Mouse (Mus musculus): Measurements from ENCODE around the gene Dad1.
"Not testable (repeated sequence)": the region's sequence is repeated elsewhere in the genome, so short reads cannot be mapped to it uniquely, and the experiment has no call there.

Dad1 gene

GRCm38 (mm10) chr14:54246232-54246631 is 7.7 kb downstream of the Dad1 start:
- DNase-seq (ENCODE audit: low read depth, low spot score), result no peak

DNA sequence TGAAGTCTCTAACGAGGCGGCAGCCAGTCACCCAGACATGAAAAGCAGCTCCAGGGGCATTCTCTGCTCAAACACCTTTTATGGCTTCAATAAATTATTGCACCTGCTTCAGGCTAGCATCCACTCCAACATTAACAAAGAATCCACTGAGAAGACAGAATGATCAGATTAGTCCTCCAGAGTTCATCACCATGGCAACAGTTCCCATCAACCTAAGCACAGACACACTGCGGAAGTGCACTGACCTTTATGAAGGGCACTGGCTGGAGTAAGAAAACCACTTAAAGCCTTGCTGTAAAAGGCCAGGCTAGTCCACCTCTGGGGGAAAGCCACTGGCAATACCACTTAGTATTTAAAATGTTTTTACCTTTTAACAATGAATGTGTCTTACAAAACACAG is 9.7 kb downstream of the Dad1 start:
- no peak for DNase-seq (ENCODE audit: low read depth, low spot score)

DNA sequence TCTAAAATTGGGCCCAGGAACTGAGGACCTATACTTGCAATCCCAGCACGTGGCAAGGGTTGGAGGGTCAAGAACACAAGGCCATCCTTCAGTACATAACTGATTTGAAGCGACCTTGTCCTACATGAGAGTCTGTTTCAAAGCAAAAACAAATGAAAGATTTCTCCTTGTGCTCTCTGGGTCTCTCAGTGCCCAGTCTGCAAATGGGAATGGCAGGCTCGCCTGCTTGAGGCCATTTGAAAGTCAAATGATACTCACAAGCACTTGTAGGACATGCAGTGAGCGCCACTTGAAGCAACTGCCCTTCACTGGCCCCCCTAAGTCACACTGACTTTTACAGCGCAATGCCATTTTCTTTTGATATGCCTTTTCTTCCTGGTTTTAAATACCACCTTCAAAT is 13.4 kb downstream of the Dad1 start:
- DNase-seq (ENCODE audit: low read depth, low spot score), result no peak

DNA sequence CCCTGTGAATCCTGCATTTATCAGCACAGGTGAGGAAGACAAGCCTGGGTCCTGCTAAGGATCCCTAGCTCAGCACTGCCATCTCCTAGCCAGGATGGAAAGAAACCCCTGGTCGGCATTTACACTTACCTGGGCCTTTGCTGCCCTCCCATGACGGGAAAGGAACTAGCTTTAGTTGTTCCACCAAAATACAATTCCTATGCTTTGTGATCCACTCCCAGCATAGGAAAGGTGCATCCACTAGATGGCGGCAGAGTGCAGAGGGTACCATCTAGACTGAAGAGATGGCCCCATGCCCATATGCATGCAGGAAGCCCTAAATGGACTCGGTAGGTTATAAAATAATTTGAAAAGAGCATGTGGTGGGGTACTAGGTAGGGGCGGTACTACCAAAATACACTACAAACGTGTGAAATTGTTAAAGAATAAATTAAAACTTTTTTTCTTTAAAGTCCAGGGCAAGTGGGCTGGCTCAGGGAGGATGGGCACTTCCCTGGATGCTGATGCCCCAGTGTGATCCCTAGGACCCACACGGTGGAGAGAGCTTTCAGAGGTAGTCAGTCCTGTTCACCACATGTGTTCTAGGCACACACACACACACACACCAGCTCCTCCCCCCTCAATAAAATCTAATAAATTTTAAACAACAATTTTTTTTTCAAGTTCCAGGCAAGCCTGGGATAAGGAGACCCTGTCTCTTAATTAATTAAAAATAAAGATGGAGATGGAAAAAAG is 14.7 kb downstream of the Dad1 start:
- peak; percentile 81 for DNase-seq (ENCODE audit: low read depth, low spot score)

- DNase-seq (ENCODE audit: low read depth, low spot score), result no peak
Measured at GRCm38 (mm10) chr14:54236881-54237280, 17.0 kb downstream of the Dad1 start.

DNA sequence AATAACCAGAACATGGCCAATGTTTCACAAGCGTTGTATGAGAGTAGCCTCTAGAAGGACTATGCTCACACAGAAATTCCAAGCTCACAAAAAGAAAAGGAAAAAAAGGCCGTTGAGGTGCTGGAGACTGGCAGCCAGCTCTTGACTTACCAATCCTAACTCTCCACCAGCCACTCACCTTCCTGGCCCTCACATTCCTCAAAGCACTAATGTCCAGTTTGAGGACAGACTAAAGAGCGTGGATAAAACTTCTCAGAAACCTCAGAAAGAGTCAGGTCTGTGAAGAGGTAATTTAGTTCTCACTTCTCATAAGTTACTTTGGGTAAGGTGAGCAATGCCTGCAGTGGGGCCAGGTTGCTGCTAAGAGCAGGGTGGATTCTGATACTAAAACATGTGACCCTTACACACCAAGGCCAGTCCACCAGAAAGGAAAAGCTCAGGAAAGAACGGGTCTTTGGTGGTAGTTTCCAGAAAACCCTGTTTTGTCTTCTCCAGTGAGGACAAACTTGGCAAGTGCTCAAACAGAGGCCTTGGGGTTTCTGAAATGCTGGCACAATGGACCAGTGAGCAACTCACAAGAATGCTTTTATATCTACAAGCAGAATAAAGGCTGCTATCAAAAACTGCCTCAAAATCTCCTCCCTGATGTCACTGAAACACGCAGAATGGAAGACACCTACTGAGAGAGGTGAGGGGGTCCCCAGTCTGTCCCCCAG is 17.9 kb downstream of the Dad1 start:
- DNase-seq (ENCODE audit: low read depth, low spot score), result no peak

GRCm38 (mm10) chr14:54234231-54235040 is 19.5 kb downstream of the Dad1 start:
- DNase-seq (ENCODE audit: low read depth, low spot score), result no peak

DNA sequence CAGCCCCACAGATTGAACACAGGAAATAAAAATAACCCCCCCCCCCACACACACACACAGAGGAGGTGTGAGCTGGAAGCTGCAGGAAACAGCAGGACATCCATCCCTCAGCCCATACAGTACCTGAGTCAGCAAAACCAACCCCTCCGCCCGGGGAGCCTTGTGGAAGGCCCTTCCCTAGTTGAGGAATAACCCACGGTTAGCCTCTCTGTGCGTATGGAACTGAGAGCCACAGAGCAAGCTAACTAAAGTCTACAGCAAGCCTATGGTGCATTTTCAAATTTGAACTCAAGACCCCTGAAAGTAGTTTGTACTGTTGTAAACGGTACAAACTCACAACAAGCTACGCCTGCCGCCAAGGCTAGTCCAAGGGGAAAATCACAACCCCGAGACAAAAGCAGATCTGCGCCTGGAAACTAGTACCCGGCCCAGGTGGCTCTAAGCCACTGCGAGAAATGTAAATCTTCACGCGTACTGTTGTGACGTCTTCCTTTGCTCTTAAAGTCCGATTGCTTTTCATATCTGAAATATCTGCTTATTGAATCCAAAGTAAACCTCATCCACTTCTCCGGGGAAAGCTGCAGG is 20.3 kb downstream of the Dad1 start:
- peak; percentile 22 for DNase-seq (ENCODE audit: low read depth, low spot score)

GRCm38 (mm10) chr14:54232811-54233558 is 20.9 kb downstream of the Dad1 start:
- peak; percentile 88 for DNase-seq (ENCODE audit: low read depth, low spot score)

DNA sequence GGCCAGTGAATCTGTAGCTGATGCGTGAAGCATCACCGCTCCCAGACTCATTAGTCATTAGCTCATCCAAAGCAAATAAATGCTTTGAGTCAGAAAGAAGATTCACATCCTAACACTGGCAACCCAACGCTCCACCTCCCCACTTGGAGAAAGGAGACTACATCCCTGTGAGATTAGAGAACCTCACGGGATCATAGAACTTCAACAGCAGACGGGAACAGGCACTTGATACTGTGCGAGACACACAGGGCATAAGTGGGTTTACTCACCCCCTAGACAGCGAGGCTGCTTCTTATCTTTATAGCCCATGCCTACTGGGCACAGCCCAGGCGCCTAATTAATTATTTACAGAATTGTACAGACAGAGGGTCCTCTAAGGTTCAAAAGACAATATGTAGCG is 21.8 kb downstream of the Dad1 start:
- peak; percentile 52 for DNase-seq (ENCODE audit: low read depth, low spot score)

GRCm38 (mm10) chr14:54231176-54231956 is 22.5 kb downstream of the Dad1 start:
- peak; percentile 90 for DNase-seq (ENCODE audit: low read depth, low spot score)

DNA sequence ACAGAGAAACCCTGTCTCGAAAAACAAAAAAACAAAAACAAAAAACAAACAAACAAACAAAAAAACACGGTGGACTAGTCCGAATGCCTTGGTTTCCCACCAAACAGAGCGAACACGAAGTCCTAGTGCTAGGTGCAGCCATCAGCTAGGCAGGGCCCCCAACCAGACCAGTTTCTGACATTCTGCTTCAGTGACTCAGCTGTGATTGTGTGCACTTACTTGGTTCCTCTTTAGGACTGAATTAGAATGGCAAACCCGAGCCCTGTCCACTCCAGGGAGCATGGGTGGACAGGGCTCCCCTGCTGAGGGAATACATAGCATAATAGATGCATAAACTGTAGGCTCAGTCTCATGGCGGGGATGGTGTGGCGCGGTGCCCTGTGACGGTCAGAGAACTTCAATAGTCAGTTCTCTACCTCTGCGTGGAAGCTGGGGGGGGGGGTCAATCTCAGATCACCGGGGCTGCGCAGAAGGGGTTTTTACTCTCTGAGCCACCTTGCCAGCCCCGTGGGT is 23.2 kb downstream of the Dad1 start:
- DNase-seq (ENCODE audit: low read depth, low spot score), result peak; percentile 84

DNA sequence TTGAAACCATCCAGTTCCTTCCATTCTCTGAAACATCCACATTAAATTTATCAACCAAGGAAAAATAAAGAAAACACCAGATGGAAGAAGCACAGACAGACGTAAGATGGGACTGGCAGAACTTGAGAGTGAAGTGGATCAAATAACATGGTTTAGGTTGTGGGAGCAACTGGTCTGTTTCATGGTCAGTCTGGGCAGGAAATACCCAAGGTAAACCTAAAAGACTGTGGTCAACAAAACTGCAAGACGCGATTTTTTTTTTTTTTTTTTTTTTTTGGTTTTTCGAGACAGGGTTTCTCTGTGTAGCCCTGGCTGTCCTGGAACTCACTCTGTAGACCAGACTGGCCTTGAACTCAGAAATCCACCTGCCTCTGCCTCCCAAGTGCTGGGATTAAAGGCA is 24.1 kb downstream of the Dad1 start:
- not testable (repeated sequence) for DNase-seq (ENCODE audit: low read depth, low spot score)

GRCm38 (mm10) chr14:54228933-54229713 is 24.8 kb downstream of the Dad1 start:
- DNase-seq (ENCODE audit: low read depth, low spot score), result no peak

GRCm38 (mm10) chr14:54228501-54228900 is 25.4 kb downstream of the Dad1 start:
- DNase-seq (ENCODE audit: low read depth, low spot score), result no peak

GRCm38 (mm10) chr14:54227911-54228451 is 25.9 kb downstream of the Dad1 start:
- DNase-seq (ENCODE audit: low read depth, low spot score), result peak; percentile 86

- DNase-seq (ENCODE audit: low read depth, low spot score), result peak; percentile 86
Measured at GRCm38 (mm10) chr14:54226911-54227811, 26.7 kb downstream of the Dad1 start.

GRCm38 (mm10) chr14:54225725-54226124 is 28.2 kb downstream of the Dad1 start:
- no peak for DNase-seq (ENCODE audit: low read depth, low spot score)
